Mouse (Mus musculus) bone marrow macrophage, adult 2 months (primary cell): ENCODE results near the gene Adam19. TPM values are rescaled to one million over a fixed set of nuclear protein-coding genes. Genes with fewer than 3 reads are reported as not detected.

Experiments
- H3K27ac ChIP-seq: 2 replicates; pipeline ENCODE4 v1.5.1; 2012; ENCODE audit warnings: low read depth, low read length; ENCODE audit not compliant: insufficient read depth
- H3K4me1 ChIP-seq: 2 replicates; pipeline ENCODE4 v1.6.1; 2012; ENCODE audit warnings: low read length; ENCODE audit not compliant: control insufficient read depth, insufficient read depth
- H3K4me3 ChIP-seq: 2 replicates; pipeline ENCODE4 v1.5.1; 2012; ENCODE audit warnings: mild to moderate bottlenecking, low read length, moderate library complexity; ENCODE audit not compliant: insufficient read depth
- CTCF ChIP-seq: IDR thresholded peaks from 2 replicates; pipeline ENCODE4 v1.5.1; 2012; ENCODE audit warnings: low read depth, mild to moderate bottlenecking, low read length, moderate library complexity
- POLR2A ChIP-seq: IDR thresholded peaks from 2 replicates; pipeline ENCODE4 v1.6.1; 2012; ENCODE audit warnings: mild to moderate bottlenecking, low read depth, low read length, borderline replicate concordance
- polyA plus RNA-seq: library from polyadenylated mRNA; stranded (reverse); fragments of >200 nt; gene quantifications from 2 replicates; pipeline ENCODE4 v1.2.4, GENCODE M21; 2012; ENCODE audit not compliant: missing spikeins, insufficient read depth, insufficient read length

Gene Adam19
- polyA plus RNA-seq, 1 experiment, result 19.0 TPM

DNA sequence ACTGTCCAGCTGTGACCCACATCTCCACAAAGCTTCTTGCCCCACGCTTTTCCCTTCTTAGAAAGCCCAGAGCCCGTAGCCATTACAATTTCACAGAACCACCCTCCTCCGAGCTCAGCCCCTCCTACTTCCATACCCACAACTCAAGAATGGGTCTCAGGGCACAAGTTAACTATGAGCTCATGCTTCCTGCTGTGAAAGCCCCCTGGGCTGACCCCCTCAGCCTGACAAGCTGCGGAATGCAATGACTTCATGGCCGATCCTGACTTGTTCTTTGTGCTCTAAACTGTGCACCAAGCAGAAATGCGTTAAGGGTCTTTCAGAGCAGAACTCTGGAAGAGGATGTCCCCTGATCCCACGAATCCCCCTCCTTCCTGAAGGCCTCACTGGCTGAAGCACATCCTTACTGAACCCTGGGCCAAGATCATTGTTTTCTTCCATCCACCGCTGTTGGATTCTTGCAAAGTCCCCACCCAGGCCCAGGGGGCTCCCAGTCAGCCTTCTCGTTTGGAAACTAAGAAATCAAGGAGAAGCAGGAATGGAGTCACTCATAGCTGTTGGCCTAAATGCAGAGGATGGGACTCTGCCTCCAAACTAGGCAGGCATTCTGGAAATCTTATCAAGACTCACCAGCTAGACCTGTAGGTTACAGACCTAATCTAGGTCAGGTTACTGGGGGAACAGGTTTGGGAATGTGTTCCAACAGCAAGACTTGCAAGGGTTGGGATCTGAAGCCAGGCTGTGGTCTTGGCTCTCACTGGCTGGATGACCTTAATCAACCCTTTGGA lies 39.9 kb downstream of the Adam19 start:
- no peak overlapping the region for H3K27ac ChIP-seq

DNA sequence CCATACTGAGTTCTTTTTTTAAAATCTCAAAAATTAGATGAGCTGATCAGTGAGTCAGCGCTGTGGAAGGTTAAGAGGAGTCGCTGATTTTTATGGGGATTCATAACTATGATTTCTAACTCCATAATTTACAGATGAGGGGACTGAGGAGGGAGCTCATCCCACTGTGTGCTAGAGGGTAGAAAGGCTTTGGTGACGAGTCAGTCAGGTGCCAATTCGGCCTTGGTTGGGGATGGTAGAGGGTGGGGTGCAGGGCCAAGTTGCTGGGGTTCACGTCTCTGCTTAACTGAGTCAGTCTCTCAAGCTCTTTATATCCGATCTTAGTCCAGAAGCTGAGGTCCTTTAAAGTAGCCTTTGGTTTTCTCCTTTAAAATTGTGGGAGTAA lies 40.5 kb downstream of the Adam19 start:
- Histone ChIP-seq H3K27ac (no peak overlapping the region), H3K4me3 (no peak overlapping the region), H3K4me1 (no peaks in the 10 kb centered on the region)
- TF ChIP-seq CTCF, result no peak
- TF ChIP-seq POLR2A, result no peak

More for the DNA sequence above, 39.9 kb downstream of the Adam19 start:
- TF ChIP-seq CTCF, result no peak
- no peak for TF ChIP-seq POLR2A
- no peaks in the 10 kb centered on the region for H3K4me1 ChIP-seq
- H3K4me3 ChIP-seq, result no peak overlapping the region

DNA sequence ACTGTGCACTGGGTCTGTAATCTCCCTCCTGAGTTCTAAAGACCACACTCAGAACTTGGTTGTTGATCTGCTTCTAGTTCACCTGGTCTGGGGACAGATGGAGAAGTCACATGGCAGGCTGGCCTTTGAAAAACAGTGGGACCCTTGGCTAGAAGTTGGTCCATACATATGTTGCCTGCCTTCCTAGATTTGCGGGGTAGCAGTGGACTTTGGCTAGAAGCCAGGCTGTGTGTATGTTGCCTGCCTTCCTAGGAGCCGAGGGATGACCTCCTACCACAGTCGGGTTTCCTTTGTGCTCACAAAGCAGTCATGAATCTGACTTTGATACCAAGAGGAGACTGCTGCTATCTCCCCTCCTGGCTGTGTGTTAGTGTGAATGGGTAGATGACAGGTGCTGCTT lies 41.3 kb downstream of the Adam19 start:
- Histone ChIP-seq H3K4me3 (no peak overlapping the region), H3K27ac (no peak overlapping the region), H3K4me1 (no peaks in the 10 kb centered on the region)
- TF ChIP-seq CTCF (no peak), POLR2A (no peak)

DNA sequence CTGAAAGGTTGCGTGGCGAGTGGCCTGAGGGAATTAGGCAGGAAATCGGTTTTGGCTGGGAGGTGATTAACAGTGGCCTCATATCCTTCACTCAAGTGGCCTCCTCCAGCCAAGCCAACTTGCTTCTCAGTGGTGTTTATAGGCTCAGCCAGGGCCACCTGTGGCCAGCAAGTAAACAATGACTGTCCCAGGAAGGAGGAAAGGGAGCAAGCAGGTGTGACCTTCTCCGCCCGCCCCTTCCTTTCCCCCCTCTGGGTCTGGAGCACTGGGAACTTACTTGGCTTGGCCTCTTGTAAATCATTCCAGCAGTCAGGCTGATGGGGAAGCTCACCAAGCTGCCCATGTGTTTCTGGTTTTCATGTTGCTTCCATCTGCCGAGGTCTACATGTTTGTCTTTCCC lies 46.3 kb downstream of the Adam19 start:
- no peak overlapping the region for H3K27ac ChIP-seq
- peaks cover 5% of the 10 kb centered on the region; the same call in 1 of the 2 replicates for H3K4me1 ChIP-seq
- no peak overlapping the region for H3K4me3 ChIP-seq
- TF ChIP-seq POLR2A (no peak), CTCF (no peak)

DNA sequence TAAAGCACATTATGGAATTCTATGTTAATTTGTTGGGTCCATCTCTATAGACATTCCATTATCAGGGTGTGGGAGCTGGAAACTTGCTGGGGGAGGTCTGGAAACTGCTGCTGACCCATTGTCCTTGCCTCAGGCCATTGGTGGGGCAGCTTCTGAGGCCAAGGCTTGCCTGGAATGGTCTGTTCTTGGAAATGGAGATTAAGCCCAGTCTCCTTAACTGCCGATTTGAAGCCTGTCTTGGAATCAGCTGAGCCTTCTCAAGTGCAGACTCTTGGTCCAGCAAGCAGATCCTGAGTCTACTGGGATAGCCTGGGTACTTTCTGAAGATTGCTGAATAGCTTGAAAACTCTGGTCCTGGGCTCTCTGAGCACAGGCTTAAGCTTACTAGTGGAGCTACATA lies 51.3 kb downstream of the Adam19 start:
- no peak overlapping the region for H3K27ac ChIP-seq
- no peak for TF ChIP-seq CTCF
- no peak for TF ChIP-seq POLR2A
- H3K4me3 ChIP-seq, result no peak overlapping the region
- peaks cover 5% of the 10 kb centered on the region; the same call in 1 of the 2 replicates for H3K4me1 ChIP-seq

DNA sequence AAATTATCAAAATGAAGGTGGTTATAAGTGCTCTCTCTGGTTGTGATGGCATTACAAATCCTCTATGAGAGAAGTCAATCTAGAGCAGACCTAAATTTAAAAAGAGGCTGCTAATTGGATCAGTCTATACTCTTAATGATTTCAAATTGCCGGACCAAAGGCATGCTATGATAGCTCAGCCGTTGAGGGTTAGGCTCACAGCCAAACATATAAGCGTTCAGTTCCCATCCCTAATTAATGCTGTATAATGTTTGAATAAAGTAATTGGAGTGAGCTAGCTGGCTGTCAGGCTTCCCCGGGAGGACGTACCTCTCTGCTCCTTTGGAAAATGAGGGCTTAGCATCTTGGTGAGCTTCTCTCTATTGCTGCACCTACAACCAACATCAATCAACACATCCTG lies 53.4 kb downstream of the Adam19 start:
- peaks cover 5% of the 10 kb centered on the region; the same call in 1 of the 2 replicates for H3K4me1 ChIP-seq
- no peak overlapping the region for H3K4me3 ChIP-seq
- TF ChIP-seq POLR2A (no peak), CTCF (no peak)
- no peak overlapping the region for H3K27ac ChIP-seq

DNA sequence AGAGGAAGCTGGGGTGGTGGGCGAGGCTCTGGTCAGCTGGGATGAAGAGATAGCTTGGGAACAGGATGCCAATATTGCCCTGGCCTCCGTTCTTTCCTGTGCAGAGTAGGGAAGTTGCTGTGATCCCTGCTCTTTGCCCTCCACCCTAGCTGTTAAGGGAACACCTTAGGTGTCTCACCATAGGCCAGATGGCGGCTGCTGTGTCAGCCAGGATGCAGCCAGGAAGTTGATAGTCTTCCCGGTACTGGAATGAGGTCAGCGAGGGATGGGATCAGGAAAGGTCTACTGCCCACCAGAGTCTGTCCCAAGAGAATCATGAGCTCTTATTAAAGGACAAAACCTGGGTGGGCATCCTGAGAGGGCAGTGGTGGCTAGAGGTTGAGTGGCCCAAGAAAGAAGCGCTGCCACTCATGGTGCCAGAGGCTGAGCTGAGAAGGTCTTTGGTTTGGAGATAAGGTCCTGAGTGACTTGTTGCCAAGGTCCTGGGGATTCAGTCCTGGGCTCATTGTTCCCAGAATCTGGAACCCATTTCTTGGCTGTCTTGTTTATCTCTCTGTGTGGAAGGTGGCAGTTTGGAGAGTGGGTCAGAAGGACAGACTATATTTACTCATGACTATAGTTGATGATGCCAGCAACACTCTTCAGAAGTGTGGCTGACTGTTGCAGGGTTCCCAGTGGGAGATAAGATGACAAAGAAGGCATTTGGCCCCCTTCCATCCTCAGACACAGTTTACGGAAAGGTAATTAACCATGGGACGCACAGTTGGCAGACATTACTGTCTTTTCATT lies 54.6 kb downstream of the Adam19 start:
- Histone ChIP-seq H3K27ac (no peak overlapping the region), H3K4me1 (peaks cover 5% of the 10 kb centered on the region; the same call in 1 of the 2 replicates), H3K4me3 (no peak overlapping the region)
- TF ChIP-seq CTCF (no peak), POLR2A (no peak)

GRCm38 (mm10) chr11:46110945-46111287 lies 55.1 kb downstream of the Adam19 start:
- no peak overlapping the region for H3K4me3 ChIP-seq
- H3K4me1 ChIP-seq, result peaks cover 4% of the 10 kb centered on the region
- H3K27ac ChIP-seq, result no peak overlapping the region
- TF ChIP-seq POLR2A (no peak), CTCF (no peak)

DNA sequence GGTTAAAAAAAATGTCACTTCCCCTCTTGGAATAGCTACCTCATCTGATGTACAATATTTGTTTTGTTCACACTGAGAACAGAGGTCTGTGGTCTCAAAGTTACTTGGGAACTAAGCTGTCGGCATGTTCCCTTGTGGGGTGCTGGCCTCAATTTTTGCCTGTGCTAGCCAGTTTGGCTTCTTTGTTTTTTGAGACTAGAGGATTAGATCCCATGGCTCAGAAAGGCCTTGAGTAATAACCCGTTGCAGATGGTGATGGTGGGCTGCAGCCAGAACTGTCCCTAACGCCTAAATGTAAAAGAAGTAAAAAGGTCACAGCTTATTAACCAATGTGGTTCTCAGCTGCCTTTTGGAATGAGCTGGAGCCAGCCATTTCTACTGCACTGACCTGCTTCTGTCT lies 57.4 kb downstream of the Adam19 start:
- H3K4me1 ChIP-seq, result peaks cover 8% of the 10 kb centered on the region
- no peak overlapping the region for H3K4me3 ChIP-seq
- no peak overlapping the region for H3K27ac ChIP-seq
- TF ChIP-seq CTCF (no peak), POLR2A (no peak)

DNA sequence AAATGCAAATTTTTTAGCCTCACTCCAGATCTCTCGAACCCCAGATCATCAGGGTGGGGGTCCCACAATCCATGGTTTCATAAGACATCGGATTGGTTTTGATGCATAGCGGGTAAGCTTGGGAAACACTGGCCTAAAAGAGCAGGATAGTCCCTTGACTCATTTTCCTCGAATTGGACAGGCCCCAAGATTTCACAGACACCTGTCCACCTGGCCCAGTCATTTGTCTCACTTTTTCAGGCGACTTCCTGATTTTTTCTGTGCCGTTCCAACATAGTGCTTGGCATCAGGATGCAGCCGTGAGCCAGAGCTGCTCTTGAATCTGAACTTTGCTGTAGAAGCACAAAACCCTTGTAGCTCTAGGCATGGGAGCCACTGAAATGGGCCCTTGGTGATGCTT lies 58.4 kb downstream of the Adam19 start:
- Histone ChIP-seq H3K4me3 (no peak overlapping the region), H3K4me1 (peaks cover 8% of the 10 kb centered on the region), H3K27ac (no peak overlapping the region)
- TF ChIP-seq POLR2A, result no peak
- no peak for TF ChIP-seq CTCF
